Mouse (Mus musculus) lung, embryonic 15.5 days (tissue): Measurements from ENCODE around the gene Gbp10. TPM values are rescaled to one million over a fixed set of nuclear protein-coding genes. Genes with fewer than 3 reads are reported as not detected.

ENCODE experiments used
- ATAC-seq: fragments of 200-750 bp; cut with Nextera tagmentation; 2 replicates; pipeline ENCODE4 v1.8.0; 2017; ENCODE audit warnings: moderate number of reproducible peaks, borderline replicate concordance; ENCODE audit not compliant: low FRiP score, low TSS enrichment; ENCODE audit errors: extremely low read depth
- H3K27ac ChIP-seq: fragments of 300-500 bp; sonication (generic); 2 replicates; pipeline ENCODE4 v1.5.1; 2015; ENCODE audit warnings: moderate library complexity, mild to moderate bottlenecking, inconsistent platforms
- H3K27me3 ChIP-seq: fragments of 300-500 bp; sonication (generic); 2 replicates; pipeline ENCODE4 v1.6.1; 2015; ENCODE audit warnings: inconsistent platforms
- H3K36me3 ChIP-seq: fragments of 300-500 bp; sonication (generic); 2 replicates; pipeline ENCODE4 v1.6.1; 2015; ENCODE audit warnings: inconsistent platforms
- H3K4me1 ChIP-seq: fragments of 300-500 bp; sonication (generic); 2 replicates; pipeline ENCODE4 v1.6.1; 2015; ENCODE audit warnings: inconsistent platforms
- H3K4me2 ChIP-seq: fragments of 300-500 bp; sonication (generic); 2 replicates; pipeline ENCODE4 v1.6.1; 2015; ENCODE audit warnings: inconsistent platforms, mild to moderate bottlenecking, moderate library complexity
- H3K4me3 ChIP-seq: fragments of 300-500 bp; sonication (generic); 2 replicates; pipeline ENCODE4 v1.5.1; 2015; ENCODE audit warnings: mild to moderate bottlenecking, inconsistent platforms
- H3K9ac ChIP-seq: fragments of 300-500 bp; sonication (generic); 2 replicates; pipeline ENCODE4 v1.6.1; 2015; ENCODE audit warnings: inconsistent platforms
- H3K9me3 ChIP-seq: fragments of 300-500 bp; sonication (generic); 2 replicates; pipeline ENCODE4 v1.6.1; 2016; ENCODE audit warnings: inconsistent platforms
- polyA plus RNA-seq: library from polyadenylated mRNA; unstranded; fragments of >200 nt; fragmentation: Nextera tagmentation; extraction: Ambion mirVana; gene quantifications from 2 replicates; pipeline ENCODE4 v1.2.1, GENCODE M21; 2015

The Gbp10 gene
- polyA plus RNA-seq, 1 experiment from 2014 or later, result 0.27 TPM

GRCm38 (mm10) chr5:105181446-105181845 is 57.9 kb downstream of the Gbp10 start:
- no peaks in the 10 kb centered on the region for H3K9me3 ChIP-seq
- no peak for ATAC-seq
- H3K4me3 ChIP-seq, result no peak overlapping the region
- H3K9ac ChIP-seq, result no peak overlapping the region
- no peaks in the 10 kb centered on the region for H3K36me3 ChIP-seq
- no peak overlapping the region for H3K27ac ChIP-seq
- no peaks in the 10 kb centered on the region for H3K4me1 ChIP-seq
- H3K4me2 ChIP-seq, result no peak overlapping the region
- H3K27me3 ChIP-seq, result no peaks in the 10 kb centered on the region

Other genes starting within 250 kb of the Gbp10 start
- 3.1 and 3.4 TPM in 2 replicates for gene Gbp9, start 100.0 kb downstream of the Gbp10 start, polyA plus RNA-seq
- 0.64 and 1.3 TPM in 2 replicates for gene Gbp8, start 100.0 kb downstream of the Gbp10 start, polyA plus RNA-seq
- gene Gbp4, start 99.9 kb downstream of the Gbp10 start, polyA plus RNA-seq, result 1.0 and 2.5 TPM in 2 replicates
- not detected in 2 replicates for gene Gm43302, start 54.2 kb upstream of the Gbp10 start, polyA plus RNA-seq
- 1.8 and 2.2 TPM in 2 replicates for gene Gbp6, start 54.2 kb upstream of the Gbp10 start, polyA plus RNA-seq
- 6.6 and 6.7 TPM in 2 replicates for gene Lrrc8b, start 176.2 kb upstream of the Gbp10 start, polyA plus RNA-seq